Mouse (Mus musculus) cerebellum, adult 2 months (tissue): Measurements from ENCODE around the gene Phf20. TPM values are rescaled to one million over a fixed set of nuclear protein-coding genes. Genes with fewer than 3 reads are reported as not detected.
A peak's percentile ranks its signal among the peaks of the same experiment; 100 is the strongest.

Experiments
- DNase-seq, 2 experiments: peaks; one replicate each; pipeline ENCODE4 v3.0.0; 2021
- H3K27ac ChIP-seq: fragments of 200-500 bp; 2 replicates; pipeline ENCODE4 v1.5.1; 2012; ENCODE audit warnings: low read length, control low read depth, inconsistent platforms; ENCODE audit not compliant: insufficient read depth
- H3K27me3 ChIP-seq: fragments of 200-500 bp; 2 replicates; pipeline ENCODE4 v1.6.1; 2012; ENCODE audit warnings: inconsistent platforms, mild to moderate bottlenecking, low read length, moderate library complexity; ENCODE audit not compliant: control insufficient read depth, insufficient read depth
- H3K4me1 ChIP-seq: fragments of 200-500 bp; 2 replicates; pipeline ENCODE4 v1.6.1; 2011; ENCODE audit warnings: low read length; ENCODE audit not compliant: control insufficient read depth, insufficient read depth
- H3K4me3 ChIP-seq: fragments of 200-500 bp; replicated peaks from 2 replicates; pipeline ENCODE3; 2011; ENCODE audit warnings: mild to moderate bottlenecking, low read depth, low read length, control low read depth; ENCODE audit not compliant: insufficient read depth
- CTCF ChIP-seq: fragments of 200-500 bp; IDR thresholded peaks from 2 replicates; pipeline ENCODE4 v1.5.1; 2011; ENCODE audit warnings: low read depth, mild to moderate bottlenecking, control low read depth, low read length, moderate library complexity, borderline replicate concordance; ENCODE audit not compliant: insufficient read depth
- POLR2A ChIP-seq: fragments of 200-500 bp; IDR thresholded peaks from 2 replicates; pipeline ENCODE4 v1.6.1; 2011; ENCODE audit warnings: low read length, control low read depth, borderline replicate concordance; ENCODE audit not compliant: insufficient read depth
- WGBS: fragments of 180-500 bp; shearing (Covaris S2); methylation state at CpG from one replicate; pipeline ENCODE4 v1.1.7; 2018; 5-methylcytosine and 5-hydroxymethylcytosine counted together
- polyA plus RNA-seq: library from polyadenylated mRNA; depleted of rRNA; stranded (reverse); fragments of >200 nt; gene quantifications from 2 replicates; pipeline ENCODE4 v1.2.3, GENCODE M21; 2012

Gene Phf20
- polyA plus RNA-seq, 1 experiment: 44.6 TPM

- DNase-seq: peak; percentile 88 to 92
- TF ChIP-seq CTCF (peak; percentile 46; the same call in 1 of the 2 replicates), POLR2A (no peak)
- Histone ChIP-seq H3K27me3 (no peaks in the 10 kb centered on the region), H3K27ac (0 out of 2 replicates have a peak overlapping the region, but pooled peaks have one; percentile 15), H3K4me3 (no peak overlapping the region), H3K4me1 (peaks cover 19% of the 10 kb centered on the region)
- 32% methylated on average over 4 of the region's 4 CpGs for WGBS
Observed at GRCm38 (mm10) chr2:156235847-156236246, 39.6 kb downstream of the Phf20 start.

DNA sequence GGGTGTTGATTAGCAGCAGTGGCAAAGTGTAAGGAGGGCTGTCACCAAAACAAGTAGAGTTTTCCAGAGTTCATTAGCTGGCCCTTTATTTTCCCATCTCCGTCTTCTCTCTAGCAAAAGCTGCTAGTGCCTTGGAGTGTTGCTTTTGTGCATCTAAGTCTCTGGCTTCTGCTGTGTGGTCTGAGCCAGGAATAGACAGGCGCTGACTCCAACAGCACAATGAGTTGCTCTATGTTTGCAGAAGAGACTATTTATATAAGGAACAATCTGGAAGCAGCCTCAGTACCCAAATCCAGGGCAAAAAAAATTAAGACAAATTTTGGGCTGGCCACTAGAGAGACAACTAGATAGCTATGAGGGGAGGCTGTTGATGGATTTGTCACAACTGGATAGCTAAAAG lies 45.4 kb downstream of the Phf20 start:
- Histone ChIP-seq H3K27ac (peak overlapping the region; percentile 54; the same call in 1 of the 2 replicates), H3K4me3 (no peak overlapping the region), H3K27me3 (no peaks in the 10 kb centered on the region), H3K4me1 (0 out of 2 replicates have a peak, but pooled peaks cover 7% of the 10 kb centered on the region)
- peak; percentile 34 to 55 for DNase-seq
- WGBS: 19% methylated on average over 2 of the region's 2 CpGs
- no peak for TF ChIP-seq CTCF
- TF ChIP-seq POLR2A: no peak

DNA sequence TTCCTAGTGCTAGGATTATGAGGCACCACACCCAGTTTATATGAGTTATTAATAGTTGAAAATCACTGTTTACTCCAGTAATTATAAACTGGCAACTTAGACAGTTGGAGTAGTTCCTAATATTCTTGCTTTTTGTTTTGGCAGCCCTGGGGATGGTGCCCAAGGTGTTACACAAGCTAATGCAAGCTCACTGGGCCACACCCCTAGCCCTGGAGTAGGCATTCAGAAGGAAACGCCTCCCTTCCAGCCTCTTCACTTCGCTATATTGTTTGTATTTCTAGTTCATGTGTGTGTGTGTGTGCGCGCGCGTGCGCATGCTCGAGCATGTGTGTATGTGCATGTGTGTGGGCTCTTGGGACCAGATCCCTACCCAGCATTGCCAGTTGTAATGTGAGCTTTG lies 46.7 kb downstream of the Phf20 start:
- DNase-seq: no peak
- WGBS: 94% methylated on average over 8 of the region's 8 CpGs

DNA sequence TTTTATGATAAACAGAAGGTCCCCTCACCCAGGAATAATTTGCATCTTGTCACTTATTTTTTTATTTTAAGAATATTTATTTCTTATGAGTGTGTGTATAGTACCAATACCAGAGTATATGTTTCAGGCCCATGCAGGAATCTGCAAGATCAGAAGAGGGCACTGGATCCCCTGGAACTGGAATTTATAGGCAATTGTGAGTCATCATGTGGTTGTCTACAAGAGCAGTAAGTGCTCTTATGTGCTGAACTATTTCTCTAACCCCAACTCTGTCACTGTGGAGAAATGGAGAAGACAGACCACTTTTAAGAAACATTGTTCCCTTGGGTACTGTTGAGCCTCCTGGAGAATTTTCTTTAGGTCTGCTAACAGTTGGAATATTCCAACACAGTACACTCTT lies 51.3 kb downstream of the Phf20 start:
- DNase-seq: no peak
- Histone ChIP-seq H3K4me1 (0 out of 2 replicates have a peak, but pooled peaks cover 4% of the 10 kb centered on the region), H3K27me3 (no peaks in the 10 kb centered on the region), H3K27ac (no peak overlapping the region), H3K4me3 (no peak overlapping the region)
- no peak for TF ChIP-seq CTCF
- no peak for TF ChIP-seq POLR2A

More for the DNA sequence above, 46.7 kb downstream of the Phf20 start:
- Histone ChIP-seq H3K27ac (no peak overlapping the region), H3K27me3 (no peaks in the 10 kb centered on the region), H3K4me3 (no peak overlapping the region), H3K4me1 (0 out of 2 replicates have a peak, but pooled peaks cover 7% of the 10 kb centered on the region)
- TF ChIP-seq CTCF (no peak), POLR2A (no peak)

DNA sequence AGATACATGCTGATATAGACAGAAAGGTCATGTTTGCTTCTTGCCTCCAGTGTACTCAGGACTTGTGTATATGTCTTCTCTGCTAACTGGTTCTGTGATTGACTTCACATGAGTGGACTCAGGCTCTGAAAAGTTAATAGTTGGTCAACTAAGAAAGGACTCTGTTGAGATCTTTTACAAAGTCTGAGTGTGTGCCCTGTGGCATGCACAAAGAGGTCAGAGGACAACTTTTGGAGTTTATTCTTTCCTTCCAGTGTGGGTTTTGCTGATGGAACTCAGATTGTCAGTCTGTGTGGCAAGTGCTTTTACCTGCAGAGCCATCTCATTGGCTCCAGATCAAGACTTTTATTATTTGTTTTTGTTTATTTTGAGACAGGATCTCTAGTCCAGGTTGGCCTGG lies 54.5 kb downstream of the Phf20 start:
- no peak overlapping the region for H3K27ac ChIP-seq
- no peaks in the 10 kb centered on the region for H3K27me3 ChIP-seq
- no peak for DNase-seq
- TF ChIP-seq POLR2A (no peak), CTCF (no peak)
- no peaks in the 10 kb centered on the region; the same call in 1 of the 2 replicates for H3K4me1 ChIP-seq
- H3K4me3 ChIP-seq: no peak overlapping the region

GRCm38 (mm10) chr2:156251291-156251690 lies 55.0 kb downstream of the Phf20 start:
- Histone ChIP-seq H3K4me1 (no peaks in the 10 kb centered on the region; the same call in 1 of the 2 replicates), H3K27me3 (no peaks in the 10 kb centered on the region), H3K4me3 (no peak overlapping the region), H3K27ac (no peak overlapping the region)
- TF ChIP-seq POLR2A: no peak
- TF ChIP-seq CTCF: no peak
- DNase-seq: no peak
- WGBS: 51% methylated on average over 1 of the region's 1 CpGs

DNA sequence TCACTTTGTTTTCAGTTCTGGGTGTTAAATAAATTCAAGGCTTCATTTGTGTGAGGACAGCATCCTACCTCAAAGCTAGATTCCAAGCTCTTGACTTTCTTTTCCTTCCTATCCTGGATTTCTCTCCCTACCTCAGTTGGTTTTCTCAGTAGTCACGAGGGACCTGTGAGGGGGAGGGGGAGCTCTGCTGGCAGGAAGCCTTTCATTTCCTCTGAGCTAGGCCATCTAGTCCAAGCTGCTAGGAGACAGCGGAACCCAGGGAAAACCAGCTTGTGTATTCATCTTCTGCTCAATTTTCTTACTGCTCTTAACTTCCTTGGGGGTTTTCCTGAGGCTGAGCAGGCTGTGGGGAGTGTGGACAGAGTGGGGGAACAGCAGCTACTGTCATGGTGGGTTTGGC lies 60.8 kb downstream of the Phf20 start:
- peak overlapping the region; percentile 27; the same call in 1 of the 2 replicates for H3K27ac ChIP-seq
- 24% methylated on average over 2 of the region's 2 CpGs for WGBS
- H3K4me3 ChIP-seq: no peak overlapping the region
- TF ChIP-seq POLR2A (no peak), CTCF (no peak)
- peaks cover 10% of the 10 kb centered on the region for H3K4me1 ChIP-seq
- H3K27me3 ChIP-seq: no peaks in the 10 kb centered on the region
- peak in 1 of 2 experiments; percentile 37 for DNase-seq

DNA sequence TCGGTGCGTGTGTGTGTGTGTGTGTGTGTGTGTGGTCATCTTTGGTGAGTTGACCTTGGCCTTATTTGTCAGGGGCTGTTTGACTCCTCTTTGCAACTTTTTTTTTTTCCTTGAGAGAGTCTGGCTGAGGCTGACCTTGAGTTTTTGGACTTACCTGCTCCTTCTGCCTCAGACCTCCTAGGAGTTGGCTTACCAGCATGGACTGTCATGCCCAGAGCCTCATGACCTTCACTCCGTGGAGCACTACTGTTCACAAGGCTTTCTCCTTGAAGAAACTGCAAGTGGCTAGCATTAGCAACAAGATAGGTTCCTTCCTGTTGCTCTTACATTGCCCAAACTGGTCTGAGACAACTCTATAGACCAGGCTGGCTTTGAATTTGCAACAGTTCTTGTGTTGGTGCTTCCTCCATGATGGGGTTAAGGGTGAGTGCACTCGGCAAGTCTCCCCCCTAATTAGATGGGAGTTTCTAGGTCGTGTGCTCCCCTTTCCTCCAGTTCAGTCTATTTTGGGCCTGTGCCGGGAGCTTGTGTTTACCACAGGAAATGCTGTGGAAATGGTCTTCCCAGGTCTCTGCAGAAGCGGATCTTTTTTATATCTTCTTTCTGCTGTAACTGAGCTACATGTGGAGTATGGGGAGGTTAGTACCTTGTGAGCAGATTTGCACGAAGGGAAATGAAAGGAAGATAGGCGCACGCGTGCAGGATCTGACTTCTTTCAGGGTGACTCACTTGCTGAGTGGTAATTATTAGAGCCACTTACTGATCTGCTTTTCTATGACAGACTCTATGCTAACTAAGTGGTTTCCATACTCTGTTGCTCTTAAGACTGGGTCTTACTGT lies 61.9 kb downstream of the Phf20 start:
- Histone ChIP-seq H3K4me3 (no peak overlapping the region), H3K4me1 (peaks cover 10% of the 10 kb centered on the region), H3K27ac (peak overlapping the region; percentile 59), H3K27me3 (no peaks in the 10 kb centered on the region)
- no peak for DNase-seq
- 83% methylated on average over 11 of the region's 11 CpGs for WGBS
- TF ChIP-seq POLR2A (no peak), CTCF (no peak)
